Mouse (Mus musculus) erythroblast, embryonic 14.5 days (primary cell): ENCODE measurements around the gene Otor.

Experiments
- GATA1 ChIP-seq: IDR thresholded peaks from 2 replicates; pipeline ENCODE4 v1.6.1; 2012; ENCODE audit warnings: low read length, inconsistent platforms, mixed read lengths
- TAL1 ChIP-seq: IDR thresholded peaks from 3 replicates; pipeline ENCODE4 v1.6.1; 2012; ENCODE audit warnings: low read length, inconsistent platforms, mixed read lengths

DNA sequence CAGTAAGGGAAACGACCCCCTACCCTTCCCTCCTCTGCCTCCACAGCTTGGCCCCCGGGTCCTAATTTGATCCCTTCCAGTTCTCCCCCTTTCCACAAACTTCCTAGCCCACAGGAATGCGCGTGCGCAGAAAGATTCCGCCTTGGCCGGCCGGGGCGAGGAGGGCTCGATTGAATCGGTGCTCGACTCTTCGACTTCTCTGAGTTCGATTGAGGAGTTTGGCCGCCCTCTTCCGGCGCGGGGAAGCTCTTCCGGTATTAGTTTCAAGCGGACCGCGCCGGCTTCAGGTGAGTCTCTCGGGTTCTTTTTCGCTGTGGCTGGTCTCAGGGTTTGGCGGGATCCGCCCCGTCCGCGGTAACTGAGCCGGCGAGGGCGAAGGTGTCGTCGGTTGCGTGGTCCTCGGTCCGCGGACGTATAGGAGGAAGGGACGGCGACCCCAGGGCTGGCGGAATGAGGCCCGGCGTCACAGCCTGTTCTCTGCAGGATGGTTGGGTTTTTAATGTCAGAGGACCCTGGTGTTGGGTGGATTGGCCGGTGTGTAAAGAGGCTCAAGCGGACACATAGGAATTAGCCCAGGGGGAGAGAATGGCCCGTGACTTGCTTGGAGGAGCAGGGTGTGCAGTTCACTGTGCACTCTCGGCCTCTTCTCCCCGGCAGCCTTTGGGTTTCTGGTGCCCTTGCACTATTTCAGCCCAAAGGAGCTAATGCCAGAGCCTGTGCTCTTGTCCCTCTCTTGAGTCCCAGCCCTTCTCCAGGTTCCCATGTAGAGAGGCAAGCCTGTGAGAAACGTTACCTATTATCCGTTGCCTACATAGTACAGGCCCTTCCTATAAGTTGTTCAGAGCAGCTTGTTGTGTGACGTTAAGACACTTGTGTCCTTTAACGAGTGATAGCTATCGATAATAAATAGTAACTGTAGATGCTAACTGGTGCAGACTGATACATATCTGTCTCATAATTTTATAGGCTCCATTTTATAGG lies 15.2 kb upstream of the Otor start, which contains the start of gene Snrpb2:
- TF ChIP-seq GATA1 (no peak), TAL1 (no peak)
